ENCODE assay signal across 8 mouse cellular contexts in the genomic region with DNA sequence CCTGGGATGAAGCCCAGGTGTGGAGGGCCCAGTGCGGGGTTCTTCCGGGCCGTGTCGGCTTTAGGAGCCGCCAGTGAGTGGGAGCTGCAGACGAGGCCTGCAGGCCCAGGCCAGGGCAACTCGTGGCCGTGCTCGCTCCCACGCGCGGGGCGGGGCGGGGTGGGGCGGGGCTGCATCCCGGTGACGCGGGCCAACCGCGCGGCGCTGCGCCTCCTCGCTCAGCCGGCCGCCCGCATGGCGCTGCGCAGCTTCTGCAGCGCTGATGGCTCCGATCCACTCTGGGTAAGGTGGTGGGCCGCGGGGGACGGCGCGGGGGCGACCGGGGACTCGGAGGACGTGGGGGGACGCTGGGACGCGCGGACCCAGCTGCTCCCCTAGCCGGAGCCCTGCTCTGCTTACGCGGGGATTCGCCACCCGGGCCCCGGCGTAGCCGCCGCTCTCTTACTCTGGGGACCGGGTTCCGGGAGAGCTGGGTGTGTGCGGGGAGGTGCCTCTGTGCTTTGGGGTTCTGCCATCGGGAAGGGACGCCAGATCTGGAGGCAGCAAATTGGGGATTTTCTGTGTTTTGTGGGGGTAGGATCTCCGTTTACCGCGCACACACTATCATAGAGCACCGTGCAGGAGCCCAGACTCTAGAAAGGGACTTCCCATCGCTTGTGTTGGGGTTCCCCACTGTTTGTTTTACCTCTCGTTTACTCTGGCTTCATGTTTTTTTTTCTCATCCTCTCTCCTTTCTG. TPM values are rescaled to one million over a fixed set of nuclear protein-coding genes. Genes with fewer than 3 reads are reported as not detected.
DNase-seq lines count a peak whose midpoint lies in the region; ATAC-seq and TF ChIP-seq lines count a peak whose summit lies in the region.

A gene (plus strand): TSS at position 197 of the 737 bp plus-strand sequence.

- peak within 1 kb of the TSS; percentile 92 for H3K4me3 ChIP-seq in cortical plate, adult 2 months (ENCODE audit: insufficient read depth, low read length)

- peak; percentile 82 for DNase-seq in gastrocnemius, postnatal 10 days
- DNase-seq in induced T-regulatory cell, adult 2 months (ENCODE audit: low read depth): peak; percentile 86
- peak; percentile 75 to 84 for DNase-seq in left cerebral cortex, postnatal 14 days (ENCODE audit: low spot score in 2 of 2)
- peak; percentile 87 for DNase-seq in right cerebral cortex, postnatal 25 days
- DNase-seq in urinary bladder, postnatal 36 days (ENCODE audit: low spot score in 2 of 2): peak; percentile 65 to 70

- intact Hi-C loops in left cerebral cortex, postnatal 14 days (cut with DNase I): loop anchor here (5.0 kb wide), 1 partner anchor 44 kb away; a partner anchor contains a TSS

- H3K27ac ChIP-seq in cortical plate, adult 2 months (ENCODE audit: insufficient read depth, low read length): peak within 1 kb of the TSS; percentile 98

- peak; percentile 34; the same call in 1 of the 2 replicates for TF ChIP-seq POLR2A in cortical plate, adult 2 months (IDR thresholded peaks at IDR 0.05; ENCODE audit: extremely low read depth, insufficient read depth, low read length)

- no peaks in the 10 kb centered on the region; the same call in 1 of the 2 replicates for H3K4me1 ChIP-seq in cortical plate, adult 2 months (ENCODE audit: control insufficient read depth, insufficient read depth, low read length)

- peak; percentile 83 for ATAC-seq in activated CD4-positive, CD25-positive, alpha-beta regulatory T cell, adult 4 months
- ATAC-seq in megakaryocyte-erythroid progenitor cell, adult 5-6 weeks (replicated peaks; ENCODE audit: low FRiP score, low TSS enrichment, poor library complexity, severe bottlenecking): peak; percentile 54

- no peak for TF ChIP-seq CTCF in cortical plate, adult 2 months (IDR thresholded peaks at IDR 0.05; ENCODE audit: extremely low read depth, insufficient read depth, low read length)

RNA-seq across cellular contexts. Expression of the gene that starts here (rescaled TPM):
- 10 to 100 TPM; 15.7 to 20.9 TPM for polyA plus RNA-seq in activated CD4-positive, CD25-positive, alpha-beta regulatory T cell, adult 4 months (2017; shearing (Covaris generic))
- 13.1 and 15.3 TPM in 2 replicates for polyA plus RNA-seq in cortical plate, adult 2 months (2012; rRNA removed)
- 10 to 100 TPM; 30.2 to 37.6 TPM for total RNA-seq in gastrocnemius, postnatal 10 days (2021)
- total RNA-seq in left cerebral cortex, postnatal 14 days (2021): 10 to 100 TPM; 18.5 to 19.4 TPM
- total RNA-seq in megakaryocyte-erythroid progenitor cell, adult 5-6 weeks (2014; fragmentation: Nextera tagmentation): 32.6 and 42.0 TPM in 2 replicates
- total RNA-seq in megakaryocyte-erythroid progenitor cell, adult 5-6 weeks (2017): 19.1 and 25.8 TPM in 2 replicates

Comparison
In these comparisons a context has a peak if more than half of its experiments do, and no peak if none do; other contexts are left out.
1. Peak in every context shown above with its lines: DNase-seq, ATAC-seq, H3K4me3 ChIP-seq and H3K27ac ChIP-seq.